Mouse (Mus musculus): ENCODE data around the gene Rpusd4.

GRCm38 (mm10) chr9:35314254-35314653, 46.6 kb downstream of the Rpusd4 start:
- TF ChIP-seq CTCF (IDR thresholded peaks at IDR 0.05; ENCODE audit: control insufficient read depth, insufficient read depth, low read length) (no peak), POLR2A (IDR thresholded peaks at IDR 0.05; ENCODE audit: borderline replicate concordance, control insufficient read depth, low read depth, low read length) (no peak)

Data from bone marrow, adult 2 months (tissue).